Mouse (Mus musculus) forebrain, embryonic 11.5 days (tissue): Measurements from ENCODE around the gene Msi2. TPM values are rescaled to one million over a fixed set of nuclear protein-coding genes. Genes with fewer than 3 reads are reported as not detected.
A peak's percentile ranks its signal among the peaks of the same experiment; 100 is the strongest.

ENCODE experiments used
- ATAC-seq: fragments of 200-750 bp; cut with Nextera tagmentation; replicated peaks from 2 replicates; pipeline ENCODE4 v1.8.0; 2017; ENCODE audit warnings: moderate TSS enrichment; ENCODE audit not compliant: low FRiP score
- DNase-seq: peaks from one replicate; pipeline ENCODE4 v3.0.0-alpha.2; 2017; ENCODE audit warnings: low spot score
- H3K27ac ChIP-seq: fragments of 300-500 bp; sonication (generic); 2 replicates; pipeline ENCODE4 v1.5.1; 2014; ENCODE audit warnings: low read depth, low read length
- H3K27me3 ChIP-seq: fragments of 300-500 bp; sonication (generic); 2 replicates; pipeline ENCODE4 v1.6.1; 2014; ENCODE audit warnings: mild to moderate bottlenecking, low read length, mixed read lengths; ENCODE audit not compliant: control insufficient read depth, insufficient read depth
- H3K36me3 ChIP-seq: fragments of 300-500 bp; sonication (generic); 2 replicates; pipeline ENCODE4 v1.6.1; 2014; ENCODE audit warnings: mild to moderate bottlenecking, low read length, moderate library complexity, mixed read lengths; ENCODE audit not compliant: control insufficient read depth, insufficient read depth
- H3K4me1 ChIP-seq: fragments of 300-500 bp; sonication (generic); replicated peaks from 2 replicates; pipeline ENCODE4 v1.6.1; 2014; ENCODE audit warnings: low read length, mixed read lengths; ENCODE audit not compliant: control insufficient read depth, insufficient read depth
- H3K4me2 ChIP-seq: fragments of 300-500 bp; sonication (generic); 2 replicates; pipeline ENCODE4 v1.6.1; 2014; ENCODE audit warnings: low read depth, mild to moderate bottlenecking, low read length, moderate library complexity, mixed read lengths; ENCODE audit not compliant: severe bottlenecking
- H3K4me3 ChIP-seq: fragments of 300-500 bp; sonication (generic); 2 replicates; pipeline ENCODE4 v1.5.1; 2014; ENCODE audit warnings: low read depth, low read length
- H3K9ac ChIP-seq: fragments of 300-500 bp; sonication (generic); 2 replicates; pipeline ENCODE4 v1.6.1; 2014; ENCODE audit warnings: low read length
- H3K9me3 ChIP-seq: fragments of 300-500 bp; sonication (generic); 2 replicates; pipeline ENCODE4 v1.6.1; 2016; ENCODE audit warnings: low read length, mixed read lengths; ENCODE audit not compliant: control insufficient read depth
- WGBS: fragments of 180-500 bp; shearing (Covaris S2); extraction: QIAGEN DNeasy Blood & Tissue Kit; methylation state at CpG from one replicate; pipeline ENCODE4 v1.1.7; 2014; 5-methylcytosine and 5-hydroxymethylcytosine counted together
- polyA plus RNA-seq: library from polyadenylated mRNA; unstranded; fragments of >200 nt; fragmentation: Nextera tagmentation; extraction: Ambion mirVana; gene quantifications from 2 replicates; pipeline ENCODE4 v1.2.1, GENCODE M21; 2014

Msi2 gene
- polyA plus RNA-seq, 1 experiment from 2014 or later = 26.2 TPM

GRCm38 (mm10) chr11:88549529-88549900 lies 168.8 kb downstream of the Msi2 start:
- no peak for DNase-seq
- 81% methylated on average over 13 of the region's 13 CpGs for WGBS
- Histone ChIP-seq H3K36me3 (no peaks in the 10 kb centered on the region; the same call in 1 of the 2 replicates), H3K27ac (no peak overlapping the region), H3K4me3 (no peak overlapping the region), H3K9me3 (no peaks in the 10 kb centered on the region), H3K4me1 (peaks cover 59% of the 10 kb centered on the region), H3K27me3 (no peaks in the 10 kb centered on the region), H3K9ac (no peak overlapping the region), H3K4me2 (no peak overlapping the region)
- no peak for ATAC-seq

GRCm38 (mm10) chr11:88548832-88549528 lies 169.3 kb downstream of the Msi2 start:
- Histone ChIP-seq H3K27me3 (no peaks in the 10 kb centered on the region), H3K4me3 (no peak overlapping the region), H3K9me3 (no peaks in the 10 kb centered on the region), H3K4me2 (no peak overlapping the region), H3K4me1 (peaks cover 56% of the 10 kb centered on the region), H3K27ac (no peak overlapping the region), H3K9ac (no peak overlapping the region), H3K36me3 (no peaks in the 10 kb centered on the region; the same call in 1 of the 2 replicates)
- 71% methylated on average over 6 of the region's 6 CpGs for WGBS
- ATAC-seq (no peak), DNase-seq (no peak)

GRCm38 (mm10) chr11:88548423-88548822 lies 169.9 kb downstream of the Msi2 start:
- H3K9ac ChIP-seq = no peak overlapping the region
- ATAC-seq = no peak
- no peaks in the 10 kb centered on the region for H3K27me3 ChIP-seq
- no peaks in the 10 kb centered on the region for H3K9me3 ChIP-seq
- H3K27ac ChIP-seq = no peak overlapping the region
- no peaks in the 10 kb centered on the region; the same call in 1 of the 2 replicates for H3K36me3 ChIP-seq
- H3K4me1 ChIP-seq = peaks cover 51% of the 10 kb centered on the region
- no peak overlapping the region for H3K4me2 ChIP-seq
- DNase-seq = no peak
- H3K4me3 ChIP-seq = no peak overlapping the region
- 74% methylated on average over 7 of the region's 7 CpGs for WGBS

GRCm38 (mm10) chr11:88543771-88544170 lies 174.5 kb downstream of the Msi2 start:
- DNase-seq = no peak
- Histone ChIP-seq H3K27ac (no peak overlapping the region), H3K4me3 (no peak overlapping the region), H3K36me3 (no peaks in the 10 kb centered on the region; the same call in 1 of the 2 replicates), H3K9ac (no peak overlapping the region), H3K9me3 (no peaks in the 10 kb centered on the region), H3K4me1 (peaks cover 21% of the 10 kb centered on the region), H3K27me3 (no peaks in the 10 kb centered on the region), H3K4me2 (no peak overlapping the region)
- WGBS = 80% methylated on average over 6 of the region's 6 CpGs
- no peak for ATAC-seq

- Histone ChIP-seq H3K4me3 (no peak overlapping the region), H3K27me3 (no peaks in the 10 kb centered on the region), H3K9ac (no peak overlapping the region), H3K9me3 (no peaks in the 10 kb centered on the region), H3K4me1 (peaks cover 27% of the 10 kb centered on the region), H3K36me3 (no peaks in the 10 kb centered on the region; the same call in 1 of the 2 replicates), H3K4me2 (no peak overlapping the region), H3K27ac (no peak overlapping the region)
- ATAC-seq = no peak
- 86% methylated on average over 3 of the region's 3 CpGs for WGBS
- DNase-seq = no peak
Measured at GRCm38 (mm10) chr11:88542817-88543216, 175.5 kb downstream of the Msi2 start.

GRCm38 (mm10) chr11:88541666-88542639 lies 176.4 kb downstream of the Msi2 start:
- H3K27ac ChIP-seq = no peak overlapping the region
- WGBS = 89% methylated on average over 15 of the region's 15 CpGs
- no peak overlapping the region for H3K4me3 ChIP-seq
- no peaks in the 10 kb centered on the region for H3K27me3 ChIP-seq
- H3K4me2 ChIP-seq = no peak overlapping the region
- DNase-seq (no peak), ATAC-seq (no peak)
- H3K36me3 ChIP-seq = no peaks in the 10 kb centered on the region
- H3K9ac ChIP-seq = no peak overlapping the region
- H3K4me1 ChIP-seq = peaks cover 22% of the 10 kb centered on the region
- H3K9me3 ChIP-seq = no peaks in the 10 kb centered on the region

- no peaks in the 10 kb centered on the region for H3K9me3 ChIP-seq
- peak; percentile 57 for ATAC-seq
- no peak overlapping the region for H3K9ac ChIP-seq
- peaks cover 30% of the 10 kb centered on the region for H3K4me1 ChIP-seq
- H3K27ac ChIP-seq = no peak overlapping the region
- H3K27me3 ChIP-seq = no peaks in the 10 kb centered on the region
- no peak overlapping the region for H3K4me3 ChIP-seq
- DNase-seq = peak; percentile 72
- no peak overlapping the region for H3K4me2 ChIP-seq
- 44% methylated on average over 8 of the region's 8 CpGs for WGBS
- H3K36me3 ChIP-seq = no peaks in the 10 kb centered on the region
Measured at GRCm38 (mm10) chr11:88539637-88540478, 178.5 kb downstream of the Msi2 start.

- Histone ChIP-seq H3K27ac (no peak overlapping the region), H3K36me3 (no peaks in the 10 kb centered on the region), H3K4me2 (no peak overlapping the region), H3K9ac (no peak overlapping the region), H3K27me3 (no peaks in the 10 kb centered on the region), H3K4me3 (no peak overlapping the region), H3K4me1 (peaks cover 34% of the 10 kb centered on the region), H3K9me3 (no peaks in the 10 kb centered on the region)
- DNase-seq (no peak), ATAC-seq (no peak)
- WGBS = 84% methylated on average over 13 of the region's 13 CpGs
Measured at GRCm38 (mm10) chr11:88538710-88539340, 179.5 kb downstream of the Msi2 start.
